Mouse (Mus musculus): Measurements from ENCODE around the gene Map2k4. TPM values are rescaled to one million over a fixed set of nuclear protein-coding genes. Genes with fewer than 3 reads are reported as not detected.

The Map2k4 gene
- polyA plus RNA-seq, 1 experiment from 2014 or later: 23.6 TPM

DNA sequence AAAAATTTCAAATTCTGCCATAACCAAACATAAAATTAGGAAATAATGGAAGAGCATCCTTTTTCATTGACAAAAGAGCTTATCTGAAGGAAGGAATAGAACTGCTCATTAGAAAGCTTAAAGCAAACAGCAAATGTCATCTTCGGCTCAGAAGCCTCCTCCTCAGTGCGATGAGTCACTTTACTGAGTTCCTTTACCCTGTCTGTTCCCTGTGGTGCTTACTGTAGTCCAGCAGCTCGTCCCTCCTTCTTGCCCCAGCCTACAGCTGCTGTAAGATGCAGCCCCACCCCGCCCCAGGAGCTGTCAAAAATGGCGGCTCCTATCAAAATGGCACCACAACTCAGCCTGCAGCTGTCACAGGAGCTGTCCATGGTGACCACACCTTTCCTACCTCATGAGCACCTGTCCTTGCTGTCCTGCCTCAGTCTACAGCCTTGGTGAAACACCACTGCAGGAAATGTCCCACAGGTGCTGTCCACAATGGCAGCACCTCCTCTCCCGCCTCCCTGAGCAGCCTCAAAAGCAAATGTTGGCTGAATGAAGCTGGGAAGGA lies 75.3 kb downstream of the Map2k4 start:
- H3K4me3 ChIP-seq (ENCODE audit: low read depth, low read length): no peak overlapping the region
- H3K9ac ChIP-seq (replicated peaks): no peak overlapping the region
- H3K4me2 ChIP-seq (ENCODE audit: low read depth, low read length): no peak overlapping the region
- no peaks in the 10 kb centered on the region for H3K9me3 ChIP-seq (ENCODE audit: low read length)
- DNase-seq (no peak), ATAC-seq (no peak)
- no peak overlapping the region for H3K27ac ChIP-seq (ENCODE audit: low read depth)
- no peaks in the 10 kb centered on the region for H3K4me1 ChIP-seq (ENCODE audit: insufficient read depth)
- H3K27me3 ChIP-seq (ENCODE audit: insufficient read depth, low read length): no peaks in the 10 kb centered on the region
- 85% methylated on average over 6 of the region's 6 CpGs for WGBS (ENCODE audit: insufficient replicate concordance)
- H3K36me3 ChIP-seq (replicated peaks; ENCODE audit: insufficient read depth, low read length): peaks cover 14% of the 10 kb centered on the region
- TF ChIP-seq CTCF (IDR thresholded peaks at IDR 0.05; ENCODE audit: low read depth): no peak
- TF ChIP-seq EP300 (IDR thresholded peaks at IDR 0.05; ENCODE audit: low read depth): no peak

- H3K4me1 ChIP-seq (ENCODE audit: insufficient read depth): no peaks in the 10 kb centered on the region
- H3K9me3 ChIP-seq (ENCODE audit: low read length): no peaks in the 10 kb centered on the region
- H3K9ac ChIP-seq (replicated peaks): no peak overlapping the region
- DNase-seq (no peak), ATAC-seq (no peak)
- 93% methylated on average over 4 of the region's 4 CpGs for WGBS (ENCODE audit: insufficient replicate concordance)
- TF ChIP-seq CTCF (IDR thresholded peaks at IDR 0.05; ENCODE audit: low read depth): no peak
- TF ChIP-seq EP300 (IDR thresholded peaks at IDR 0.05; ENCODE audit: low read depth): no peak
- H3K27me3 ChIP-seq (ENCODE audit: insufficient read depth, low read length): no peaks in the 10 kb centered on the region
- H3K36me3 ChIP-seq (replicated peaks; ENCODE audit: insufficient read depth, low read length): peaks cover 23% of the 10 kb centered on the region
- H3K4me3 ChIP-seq (ENCODE audit: low read depth, low read length): no peak overlapping the region
- no peak overlapping the region for H3K4me2 ChIP-seq (ENCODE audit: low read depth, low read length)
- no peak overlapping the region for H3K27ac ChIP-seq (ENCODE audit: low read depth)
Measured at GRCm38 (mm10) chr11:65706784-65707183, 81.3 kb downstream of the Map2k4 start.

DNA sequence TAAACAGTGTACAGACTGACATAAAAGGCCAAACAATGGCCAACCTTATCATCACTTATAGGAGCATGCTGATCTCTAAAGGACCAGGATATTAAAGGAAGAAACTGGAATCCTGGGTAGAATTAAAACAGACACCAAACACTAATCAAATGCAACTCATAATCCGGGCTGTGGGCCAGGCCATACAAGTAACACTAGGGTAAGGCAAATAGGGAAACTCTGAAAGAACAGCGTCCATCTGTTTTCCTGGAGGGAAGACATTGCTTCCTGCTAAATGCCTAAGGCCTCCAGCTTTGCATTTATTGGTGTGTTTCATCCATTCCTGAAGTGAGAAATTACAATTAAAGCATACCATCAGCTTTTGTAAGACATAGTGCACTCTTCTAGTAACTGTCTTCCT lies 81.9 kb downstream of the Map2k4 start:
- ATAC-seq (no peak), DNase-seq (no peak)

GRCm38 (mm10) chr11:65704861-65705260 lies 83.2 kb downstream of the Map2k4 start:
- H3K9ac ChIP-seq (replicated peaks): no peak overlapping the region
- H3K36me3 ChIP-seq (replicated peaks; ENCODE audit: insufficient read depth, low read length): peaks cover 32% of the 10 kb centered on the region
- no peaks in the 10 kb centered on the region for H3K4me1 ChIP-seq (ENCODE audit: insufficient read depth)
- H3K4me2 ChIP-seq (ENCODE audit: low read depth, low read length): no peak overlapping the region
- no peak overlapping the region for H3K27ac ChIP-seq (ENCODE audit: low read depth)
- no peak overlapping the region for H3K4me3 ChIP-seq (ENCODE audit: low read depth, low read length)
- H3K9me3 ChIP-seq (ENCODE audit: low read length): no peaks in the 10 kb centered on the region
- DNase-seq (no peak), ATAC-seq (no peak)
- H3K27me3 ChIP-seq (ENCODE audit: insufficient read depth, low read length): no peaks in the 10 kb centered on the region
- WGBS (ENCODE audit: insufficient replicate concordance): 76% methylated on average over 4 of the region's 4 CpGs
- TF ChIP-seq EP300 (IDR thresholded peaks at IDR 0.05; ENCODE audit: low read depth) (no peak), CTCF (IDR thresholded peaks at IDR 0.05; ENCODE audit: low read depth) (no peak)

More for the DNA sequence above, 81.9 kb downstream of the Map2k4 start:
- H3K9me3 ChIP-seq (ENCODE audit: low read length): no peaks in the 10 kb centered on the region
- WGBS (ENCODE audit: insufficient replicate concordance): 94% methylated on average over 2 of the region's 2 CpGs
- no peak overlapping the region for H3K4me3 ChIP-seq (ENCODE audit: low read depth, low read length)
- no peak overlapping the region for H3K27ac ChIP-seq (ENCODE audit: low read depth)
- H3K9ac ChIP-seq (replicated peaks): no peak overlapping the region
- H3K4me1 ChIP-seq (ENCODE audit: insufficient read depth): no peaks in the 10 kb centered on the region
- no peak for TF ChIP-seq EP300 (IDR thresholded peaks at IDR 0.05; ENCODE audit: low read depth)
- no peak for TF ChIP-seq CTCF (IDR thresholded peaks at IDR 0.05; ENCODE audit: low read depth)
- H3K27me3 ChIP-seq (ENCODE audit: insufficient read depth, low read length): no peaks in the 10 kb centered on the region
- peaks cover 27% of the 10 kb centered on the region for H3K36me3 ChIP-seq (replicated peaks; ENCODE audit: insufficient read depth, low read length)
- no peak overlapping the region for H3K4me2 ChIP-seq (ENCODE audit: low read depth, low read length)

- DNase-seq: no peak
- no peak for ATAC-seq
- H3K4me3 ChIP-seq (ENCODE audit: low read depth, low read length): no peak overlapping the region
- H3K4me2 ChIP-seq (ENCODE audit: low read depth, low read length): no peak overlapping the region
- no peaks in the 10 kb centered on the region; the same call in 1 of the 2 replicates for H3K36me3 ChIP-seq (replicated peaks; ENCODE audit: insufficient read depth, low read length)
- TF ChIP-seq EP300 (IDR thresholded peaks at IDR 0.05; ENCODE audit: low read depth) (no peak), CTCF (IDR thresholded peaks at IDR 0.05; ENCODE audit: low read depth) (peak; percentile 69)
- no peaks in the 10 kb centered on the region for H3K9me3 ChIP-seq (ENCODE audit: low read length)
- 38% methylated on average over 12 of the region's 12 CpGs for WGBS (ENCODE audit: insufficient replicate concordance)
- no peaks in the 10 kb centered on the region for H3K4me1 ChIP-seq (ENCODE audit: insufficient read depth)
- no peaks in the 10 kb centered on the region for H3K27me3 ChIP-seq (ENCODE audit: insufficient read depth, low read length)
- no peak overlapping the region for H3K9ac ChIP-seq (replicated peaks)
- no peak overlapping the region for H3K27ac ChIP-seq (ENCODE audit: low read depth)
Measured at GRCm38 (mm10) chr11:65678824-65679402, 109.2 kb downstream of the Map2k4 start.

DNA sequence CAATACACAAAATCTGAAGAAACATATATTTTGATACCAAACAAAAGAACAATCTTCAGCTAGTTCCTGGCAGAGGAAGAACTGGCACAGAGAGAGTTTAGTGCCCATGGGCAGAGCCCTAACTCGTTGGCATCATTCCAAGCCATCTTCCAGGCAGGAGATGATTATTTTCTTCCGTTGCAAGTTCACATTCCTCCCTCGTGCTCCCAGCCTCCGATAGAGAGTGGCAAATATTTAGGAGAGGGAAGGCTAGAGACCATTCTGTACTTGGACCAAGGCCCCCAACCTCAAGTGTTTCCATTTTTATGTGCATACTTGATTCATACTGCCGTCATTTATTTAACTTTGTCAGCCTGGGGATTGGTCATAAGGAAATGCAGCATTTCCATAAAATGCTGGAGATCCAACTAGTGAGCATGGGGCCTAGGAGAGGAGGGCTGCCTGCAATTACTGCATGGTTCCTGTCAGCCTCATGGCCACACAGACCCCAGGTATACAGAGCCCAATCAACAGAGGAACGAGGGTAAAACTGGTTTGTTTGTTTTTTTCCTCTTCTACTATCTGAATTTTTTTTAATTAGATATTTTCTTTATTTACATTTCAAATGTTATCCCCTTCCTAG lies 120.6 kb downstream of the Map2k4 start:
- H3K4me2 ChIP-seq (ENCODE audit: low read depth, low read length): no peak overlapping the region
- no peak overlapping the region for H3K27ac ChIP-seq (ENCODE audit: low read depth)
- H3K9ac ChIP-seq (replicated peaks): no peak overlapping the region
- ATAC-seq (no peak), DNase-seq (no peak)
- 61% methylated on average over 6 of the region's 6 CpGs for WGBS (ENCODE audit: insufficient replicate concordance)
- H3K9me3 ChIP-seq (ENCODE audit: low read length): no peaks in the 10 kb centered on the region
- no peak overlapping the region for H3K4me3 ChIP-seq (ENCODE audit: low read depth, low read length)
- TF ChIP-seq CTCF (IDR thresholded peaks at IDR 0.05; ENCODE audit: low read depth): no peak
- no peak for TF ChIP-seq EP300 (IDR thresholded peaks at IDR 0.05; ENCODE audit: low read depth)
- no peaks in the 10 kb centered on the region for H3K27me3 ChIP-seq (ENCODE audit: insufficient read depth, low read length)
- H3K4me1 ChIP-seq (ENCODE audit: insufficient read depth): no peaks in the 10 kb centered on the region
- no peaks in the 10 kb centered on the region for H3K36me3 ChIP-seq (replicated peaks; ENCODE audit: insufficient read depth, low read length)
